Mouse (Mus musculus) midbrain, postnatal 0 days (tissue): ENCODE results near the gene OR5BS1P. TPM values are rescaled to one million over a fixed set of nuclear protein-coding genes. Genes with fewer than 3 reads are reported as not detected.

Experiments used
- ATAC-seq: fragments of 200-750 bp; cut with Nextera tagmentation; 2 replicates; pipeline ENCODE4 v1.8.0; 2017; ENCODE audit warnings: moderate number of reproducible peaks, mild to moderate bottlenecking, moderate TSS enrichment, moderate library complexity; ENCODE audit not compliant: low FRiP score
- DNase-seq: peaks from one replicate; pipeline ENCODE4 v3.0.0-alpha.2; 2015; ENCODE audit warnings: low spot score
- H3K27ac ChIP-seq: fragments of 300-500 bp; sonication (generic); 2 replicates; pipeline ENCODE4 v1.5.1; 2014; ENCODE audit warnings: low read depth, mild to moderate bottlenecking, low read length, mixed read lengths
- H3K27me3 ChIP-seq: fragments of 300-500 bp; sonication (generic); 2 replicates; pipeline ENCODE4 v1.6.1; 2014; ENCODE audit warnings: low read length, control low read depth, mixed read lengths; ENCODE audit not compliant: insufficient read depth
- H3K36me3 ChIP-seq: fragments of 300-500 bp; sonication (generic); 2 replicates; pipeline ENCODE4 v1.6.1; 2014; ENCODE audit warnings: low read length, control low read depth, mixed read lengths; ENCODE audit not compliant: insufficient read depth
- H3K4me1 ChIP-seq: fragments of 300-500 bp; sonication (generic); 2 replicates; pipeline ENCODE4 v1.6.1; 2014; ENCODE audit warnings: mild to moderate bottlenecking, control low read depth, antibody characterized with exemption, low read length, mixed read lengths; ENCODE audit not compliant: insufficient read depth
- H3K4me2 ChIP-seq: fragments of 300-500 bp; sonication (generic); 2 replicates; pipeline ENCODE4 v1.6.1; 2014; ENCODE audit warnings: low read depth, mild to moderate bottlenecking, low read length, mixed read lengths; ENCODE audit not compliant: poor library complexity, severe bottlenecking
- H3K4me3 ChIP-seq: fragments of 300-500 bp; sonication (generic); 2 replicates; pipeline ENCODE4 v1.5.1; 2014; ENCODE audit warnings: low read depth, mild to moderate bottlenecking, low read length, moderate library complexity
- H3K9ac ChIP-seq: fragments of 300-500 bp; sonication (generic); replicated peaks from 2 replicates; pipeline ENCODE4 v1.6.1; 2014; ENCODE audit warnings: mild to moderate bottlenecking, low read length, moderate library complexity, mixed read lengths; ENCODE audit not compliant: poor library complexity, severe bottlenecking
- H3K9me3 ChIP-seq: fragments of 300-500 bp; sonication (generic); 2 replicates; pipeline ENCODE4 v1.6.1; 2016; ENCODE audit warnings: low read length, control low read depth
- CTCF ChIP-seq: IDR thresholded peaks from 2 replicates; pipeline ENCODE4 v1.5.1; 2016; ENCODE audit warnings: antibody characterized with exemption, mild to moderate bottlenecking
- WGBS: fragments of 180-500 bp; shearing (Covaris S2); extraction: QIAGEN DNeasy Blood & Tissue Kit; methylation state at CpG from one replicate; pipeline ENCODE4 v1.1.7; 2014; 5-methylcytosine and 5-hydroxymethylcytosine counted together
- polyA plus RNA-seq: library from polyadenylated mRNA; unstranded; fragments of >200 nt; fragmentation: Nextera tagmentation; extraction: Ambion mirVana; gene quantifications from 2 replicates; pipeline ENCODE4 v1.2.1, GENCODE M21; 2015
- total RNA-seq: library from RNA; depleted of rRNA; stranded (reverse); fragments of >200 nt; gene quantifications from 2 replicates; pipeline ENCODE4 v1.2.3, GENCODE M21; 2014

The OR5BS1P gene
- total and polyA plus RNA-seq, 2 experiments from 2014 or later, result not detected

DNA sequence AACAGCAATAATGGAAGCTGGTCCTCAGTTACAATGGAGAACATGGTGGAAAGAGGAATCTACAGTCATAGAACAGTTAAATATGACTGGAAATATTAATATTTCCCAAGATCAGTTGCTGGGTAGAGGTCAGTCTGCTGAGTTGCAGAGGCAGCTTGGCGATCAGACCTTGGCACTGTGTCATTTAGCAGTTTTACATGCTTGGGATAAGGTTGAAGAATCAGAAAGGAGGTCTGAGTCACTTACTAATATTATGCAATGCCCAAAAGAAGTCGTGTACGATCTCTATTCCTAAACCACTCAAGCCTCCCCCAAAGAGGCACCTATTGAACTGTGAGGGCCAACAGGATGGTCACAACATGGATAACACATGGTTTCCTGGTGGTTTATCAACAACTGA, 25.1 kb upstream of the OR5BS1P start:
- no peak overlapping the region for H3K4me2 ChIP-seq
- DNase-seq, result no peak
- H3K27ac ChIP-seq, result no peak overlapping the region
- H3K9me3 ChIP-seq, result no peaks in the 10 kb centered on the region
- H3K9ac ChIP-seq, result no peak overlapping the region
- 75% methylated on average over 3 of the region's 3 CpGs for WGBS
- no peak overlapping the region for H3K4me3 ChIP-seq
- no peak for TF ChIP-seq CTCF
- ATAC-seq, result no peak
- H3K36me3 ChIP-seq, result no peaks in the 10 kb centered on the region
- no peaks in the 10 kb centered on the region for H3K27me3 ChIP-seq
- H3K4me1 ChIP-seq, result no peaks in the 10 kb centered on the region

DNA sequence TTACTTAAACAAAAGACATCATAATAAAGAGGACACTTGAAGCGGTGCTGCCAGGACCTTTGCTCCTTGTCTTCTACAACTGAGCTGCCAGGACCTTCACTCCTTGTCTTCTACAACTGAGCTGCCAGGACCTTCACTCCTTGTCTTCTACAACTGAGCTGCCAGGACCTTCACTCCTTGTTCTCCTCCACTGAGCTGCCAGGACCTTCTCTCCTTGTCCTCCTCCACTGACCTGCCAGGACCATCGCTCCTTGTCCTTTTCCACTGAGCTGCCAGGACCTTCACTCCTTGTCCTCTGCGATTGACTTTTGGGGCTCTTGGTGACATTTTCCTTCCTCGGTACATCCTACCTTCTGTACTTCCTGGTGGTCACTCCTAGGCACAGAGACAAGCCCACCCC, 21.2 kb upstream of the OR5BS1P start:
- H3K27ac ChIP-seq, result no peak overlapping the region
- H3K4me3 ChIP-seq, result no peak overlapping the region
- DNase-seq (peak; percentile 18), ATAC-seq (no peak)
- H3K4me2 ChIP-seq, result no peak overlapping the region
- H3K27me3 ChIP-seq, result no peaks in the 10 kb centered on the region
- no peak overlapping the region for H3K9ac ChIP-seq
- H3K9me3 ChIP-seq, result no peaks in the 10 kb centered on the region
- 53% methylated on average over 4 of the region's 4 CpGs for WGBS
- H3K36me3 ChIP-seq, result no peaks in the 10 kb centered on the region
- no peak for TF ChIP-seq CTCF
- no peaks in the 10 kb centered on the region for H3K4me1 ChIP-seq

GRCm38 (mm10) chr15:98452288-98452687, 17.4 kb upstream of the OR5BS1P start, which contains the start of gene Olfr281:
TSS of gene Olfr281 (plus strand) at chr15:98452588.
- ATAC-seq (no peak), DNase-seq (no peak)
- Histone ChIP-seq H3K36me3 (no peaks in the 10 kb centered on the region), H3K4me3 (no peak within 1 kb of the TSS), H3K4me2 (no peak within 1 kb of the TSS), H3K27me3 (no peaks in the 10 kb centered on the region), H3K4me1 (no peaks in the 10 kb centered on the region), H3K27ac (no peak within 1 kb of the TSS), H3K9me3 (no peaks in the 10 kb centered on the region), H3K9ac (no peak within 1 kb of the TSS)
- TF ChIP-seq CTCF, result no peak
- WGBS, result 94% methylated on average over 7 of the region's 7 CpGs

- Histone ChIP-seq H3K4me1 (no peaks in the 10 kb centered on the region), H3K27ac (no peak overlapping the region), H3K27me3 (no peaks in the 10 kb centered on the region), H3K4me3 (no peak overlapping the region), H3K9me3 (no peaks in the 10 kb centered on the region), H3K36me3 (no peaks in the 10 kb centered on the region), H3K4me2 (no peak overlapping the region), H3K9ac (no peak overlapping the region)
- ATAC-seq (no peak), DNase-seq (no peak)
- TF ChIP-seq CTCF, result no peak
- WGBS, result 92% methylated on average over 13 of the region's 13 CpGs
Observed at GRCm38 (mm10) chr15:98471539-98471938, 1.8 kb downstream of the OR5BS1P start.

DNA sequence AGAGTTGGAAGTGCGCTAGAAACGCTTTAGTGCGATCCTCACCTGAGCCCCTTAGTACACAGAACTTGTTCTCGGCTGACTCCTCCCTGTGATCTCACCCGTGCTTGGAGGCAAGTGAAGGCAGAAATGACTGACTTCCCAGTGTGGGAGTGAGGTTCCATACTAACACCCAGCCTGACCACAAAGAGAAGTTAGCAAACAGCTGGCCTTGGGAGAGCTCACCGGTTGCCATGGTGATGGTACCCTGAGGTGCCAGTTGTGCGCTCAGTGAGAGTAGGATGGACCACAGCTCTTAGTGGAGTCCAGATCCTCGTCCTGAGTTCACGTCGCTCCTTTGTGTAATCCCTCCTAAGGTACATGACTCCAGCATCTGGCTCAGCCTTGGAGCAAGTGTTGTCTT, 5.3 kb downstream of the OR5BS1P start:
- no peaks in the 10 kb centered on the region for H3K9me3 ChIP-seq
- H3K4me2 ChIP-seq, result no peak overlapping the region
- no peaks in the 10 kb centered on the region for H3K27me3 ChIP-seq
- ATAC-seq, result no peak
- no peak overlapping the region for H3K4me3 ChIP-seq
- H3K9ac ChIP-seq, result no peak overlapping the region
- 75% methylated on average over 10 of the region's 10 CpGs for WGBS
- TF ChIP-seq CTCF, result no peak
- H3K27ac ChIP-seq, result no peak overlapping the region
- H3K4me1 ChIP-seq, result no peaks in the 10 kb centered on the region
- DNase-seq, result no peak
- no peaks in the 10 kb centered on the region for H3K36me3 ChIP-seq

GRCm38 (mm10) chr15:98475382-98475781, 5.7 kb downstream of the OR5BS1P start:
- Histone ChIP-seq H3K9me3 (no peaks in the 10 kb centered on the region), H3K9ac (no peak overlapping the region), H3K36me3 (no peaks in the 10 kb centered on the region), H3K27ac (no peak overlapping the region), H3K4me1 (no peaks in the 10 kb centered on the region), H3K4me2 (no peak overlapping the region), H3K4me3 (no peak overlapping the region), H3K27me3 (no peaks in the 10 kb centered on the region)
- 57% methylated on average over 10 of the region's 10 CpGs for WGBS
- peak; percentile 53 for TF ChIP-seq CTCF
- ATAC-seq (no peak), DNase-seq (no peak)
